Mouse (Mus musculus) lung, postnatal 10 days (tissue): ENCODE results near the gene Slc30a7.

Experiments used
- DNase-seq: peaks from one replicate; pipeline ENCODE4 v3.0.0; 2021

The Slc30a7 gene

GRCm38 (mm10) chr3:116006978-116007940, at the start of gene Slc30a7, which contains the start of gene Extl2:
TSS of gene Slc30a7 (minus strand) at chr3:116007406.
TSS of gene Extl2 (plus strand) at chr3:116007462.
- DNase-seq = peak; percentile 87

DNA sequence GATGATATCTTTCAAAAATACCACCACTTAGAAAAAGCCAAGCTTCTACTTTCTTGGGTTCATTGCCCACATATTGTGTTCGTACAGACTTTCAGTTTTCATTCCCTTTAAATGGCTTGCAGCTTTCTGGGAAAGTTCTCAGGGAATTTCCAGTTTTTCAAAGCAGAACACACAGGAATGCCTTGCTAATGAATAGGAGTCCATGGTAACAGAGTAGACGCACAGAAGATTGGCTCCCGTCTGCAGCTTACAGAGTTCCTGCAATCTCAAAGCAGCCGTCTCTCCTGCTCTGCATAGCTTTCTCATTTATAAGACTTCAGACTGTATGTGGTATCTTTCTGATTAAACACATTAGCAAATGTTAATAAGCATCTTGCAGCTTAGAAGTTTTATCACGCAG, 39.8 kb upstream of the Slc30a7 start:
- DNase-seq = no peak

DNA sequence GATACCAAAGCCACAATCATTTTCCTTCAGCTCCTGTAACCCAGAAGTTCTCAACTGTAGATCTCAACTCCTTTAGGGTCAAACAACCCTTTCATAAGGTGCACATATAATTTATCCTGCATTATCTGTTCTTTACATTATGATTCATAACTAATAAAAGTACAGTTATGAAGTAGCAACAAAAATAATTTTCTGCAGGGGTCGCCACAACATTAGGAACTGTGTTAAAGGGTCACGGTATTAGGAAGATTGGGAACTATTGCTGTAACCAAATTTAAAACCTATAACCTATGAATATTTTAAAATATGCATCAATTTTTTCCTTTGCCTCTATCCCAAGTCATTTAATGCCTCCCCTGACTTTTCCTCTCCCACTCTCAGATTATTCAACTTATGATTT, 38.8 kb upstream of the Slc30a7 start:
- DNase-seq = no peak

DNA sequence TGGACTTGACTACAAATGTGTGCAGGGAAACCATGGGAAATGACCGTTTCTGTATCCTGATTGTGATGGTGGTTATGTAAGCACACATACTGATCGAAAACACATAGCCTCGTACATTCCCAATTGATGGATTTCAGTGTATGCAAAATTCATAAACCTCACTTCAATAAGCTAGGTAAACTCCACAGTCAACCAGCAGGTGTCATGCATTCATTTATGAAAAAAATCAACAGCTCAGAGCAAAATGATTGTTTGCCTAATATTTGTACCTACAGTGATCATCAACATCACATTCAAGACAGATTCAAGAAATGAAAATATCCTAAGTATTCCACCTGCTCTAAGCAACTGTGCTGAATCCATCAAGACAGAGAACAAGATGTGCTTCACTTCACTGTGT, 33.6 kb upstream of the Slc30a7 start:
- DNase-seq = no peak

GRCm38 (mm10) chr3:116033871-116034222, 26.6 kb upstream of the Slc30a7 start:
- peak; percentile 56 for DNase-seq

DNA sequence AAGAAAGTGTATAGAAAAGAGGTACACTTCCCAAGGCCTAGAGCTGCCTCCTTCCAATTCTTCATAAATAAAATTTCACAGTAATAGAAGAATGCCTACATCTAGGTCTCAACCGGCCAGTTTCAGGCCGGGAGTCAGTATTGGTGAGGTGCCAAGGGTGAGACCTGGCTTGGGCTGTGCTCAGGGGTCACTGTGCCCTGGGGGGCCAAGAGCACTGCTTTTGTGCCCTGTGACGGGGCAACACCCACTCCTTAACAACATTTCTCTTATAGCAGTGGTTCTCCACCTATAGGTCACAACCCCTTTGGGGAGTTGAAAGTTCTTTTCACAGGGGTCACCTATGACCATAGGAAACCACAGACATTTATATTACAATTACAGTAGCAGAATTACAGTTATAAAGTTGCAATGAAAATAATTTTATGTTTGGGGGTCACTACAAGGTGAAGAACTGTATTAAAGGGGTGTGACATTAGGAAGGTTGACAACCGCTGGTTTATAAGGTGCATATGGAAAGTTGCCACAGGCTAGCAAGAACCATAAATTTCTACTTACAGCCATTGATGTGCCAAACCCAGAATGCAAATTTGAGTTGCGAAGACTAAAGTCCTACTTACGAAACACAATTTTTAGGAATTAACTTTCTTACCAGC, 26.1 kb upstream of the Slc30a7 start:
- no peak for DNase-seq

- DNase-seq = no peak
Observed at GRCm38 (mm10) chr3:116030152-116030788, 23.1 kb upstream of the Slc30a7 start.

DNA sequence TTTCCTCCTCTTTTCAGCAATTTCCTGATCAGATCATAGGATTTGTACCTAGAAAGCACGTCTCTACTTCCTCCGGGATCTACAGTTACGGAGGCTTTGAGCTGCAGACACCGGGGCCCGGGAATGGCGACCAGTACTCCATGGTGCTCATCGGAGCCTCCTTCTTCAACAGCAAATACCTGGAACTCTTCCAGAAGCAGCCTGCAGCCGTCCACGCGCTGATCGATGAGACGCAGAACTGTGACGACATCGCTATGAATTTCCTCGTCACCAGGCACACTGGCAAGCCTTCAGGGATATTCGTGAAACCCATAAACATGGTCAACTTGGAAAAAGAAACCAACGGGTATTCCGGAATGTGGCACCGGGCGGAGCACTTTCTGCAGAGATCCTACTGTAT, 19.8 kb upstream of the Slc30a7 start:
- no peak for DNase-seq

- no peak for DNase-seq
Observed at GRCm38 (mm10) chr3:116025701-116026100, 18.5 kb upstream of the Slc30a7 start.

GRCm38 (mm10) chr3:116024669-116025068, 17.5 kb upstream of the Slc30a7 start:
- DNase-seq = no peak

DNA sequence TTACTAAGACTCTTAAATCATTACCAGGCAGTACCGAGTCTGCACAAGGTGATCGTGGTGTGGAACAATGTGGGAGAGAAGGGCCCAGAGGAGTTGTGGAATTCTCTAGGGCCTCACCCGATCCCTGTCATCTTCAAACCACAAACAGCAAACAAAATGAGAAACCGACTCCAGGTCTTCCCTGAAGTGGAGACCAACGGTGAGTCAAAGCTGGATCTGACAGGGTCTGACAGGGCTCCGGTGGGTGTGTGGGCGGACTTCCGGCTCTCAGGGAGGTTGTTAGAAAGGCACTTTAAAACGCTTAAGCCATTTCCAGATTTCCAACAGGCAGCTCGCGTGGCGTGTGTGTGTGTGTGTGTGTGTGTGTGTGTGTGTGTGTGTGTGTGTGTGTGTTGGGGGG, 17.0 kb upstream of the Slc30a7 start:
- DNase-seq = no peak

DNA sequence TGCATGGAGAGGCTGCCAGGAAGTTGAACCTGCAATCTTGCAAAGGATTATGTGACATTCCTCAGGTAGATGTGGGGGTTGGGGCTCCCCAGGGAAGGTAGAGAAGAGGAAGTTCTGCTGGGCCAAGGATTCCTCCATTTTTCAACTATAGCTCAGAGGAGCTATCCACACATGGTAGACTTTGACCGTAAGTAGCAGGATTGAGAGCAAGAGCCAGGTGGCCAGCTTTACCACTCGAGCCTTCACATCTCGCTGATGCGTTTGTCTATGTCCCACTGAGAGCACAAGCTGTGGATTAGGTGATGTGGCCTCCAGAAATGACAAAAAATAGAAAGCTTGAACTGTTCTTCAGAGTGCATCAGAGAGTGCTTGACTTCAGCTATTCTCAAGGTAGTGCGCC, 11.9 kb upstream of the Slc30a7 start:
- DNase-seq = no peak

DNA sequence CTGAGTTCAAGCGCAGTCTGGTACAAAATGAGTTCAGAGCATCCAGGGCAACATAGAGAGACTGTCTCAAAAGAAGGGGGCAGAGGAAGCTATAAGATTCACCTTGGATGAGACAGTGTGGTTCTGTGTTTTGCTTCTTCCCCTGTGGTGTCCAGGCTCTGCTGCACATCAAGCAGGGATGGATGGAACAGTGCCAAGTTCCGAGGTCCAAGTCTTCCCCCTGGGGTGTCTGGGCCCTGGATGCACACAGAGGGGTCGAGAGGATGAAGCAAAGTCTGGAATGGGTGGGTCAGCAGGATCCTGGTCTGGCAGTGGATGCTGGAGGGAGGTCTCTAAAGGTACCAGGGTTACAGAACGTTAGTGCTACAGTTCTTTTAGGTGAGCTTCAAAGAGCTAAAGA, 11.4 kb upstream of the Slc30a7 start:
- DNase-seq = peak; percentile 8

DNA sequence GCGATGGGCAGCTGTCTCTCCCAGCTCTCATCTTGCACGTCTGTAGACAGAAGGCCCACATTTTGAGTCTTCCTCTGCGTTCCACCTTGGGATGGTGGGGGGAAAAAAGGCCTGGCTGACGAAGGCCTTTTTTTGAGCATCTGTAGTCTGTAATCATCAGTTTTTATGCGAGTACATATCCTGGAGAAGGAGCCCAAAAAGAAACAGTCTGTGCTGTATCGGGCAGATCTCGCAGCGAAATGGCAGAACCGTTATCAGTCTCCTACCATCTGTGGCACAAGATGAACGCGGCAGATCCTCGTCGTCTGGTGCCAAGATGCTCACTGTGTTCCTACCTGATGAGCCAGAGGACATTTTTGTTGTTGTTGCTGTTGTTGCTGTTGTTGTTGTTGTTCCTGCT, 8.9 kb upstream of the Slc30a7 start:
- DNase-seq = no peak

- DNase-seq = no peak
Observed at GRCm38 (mm10) chr3:116014901-116015300, 7.7 kb upstream of the Slc30a7 start.

DNA sequence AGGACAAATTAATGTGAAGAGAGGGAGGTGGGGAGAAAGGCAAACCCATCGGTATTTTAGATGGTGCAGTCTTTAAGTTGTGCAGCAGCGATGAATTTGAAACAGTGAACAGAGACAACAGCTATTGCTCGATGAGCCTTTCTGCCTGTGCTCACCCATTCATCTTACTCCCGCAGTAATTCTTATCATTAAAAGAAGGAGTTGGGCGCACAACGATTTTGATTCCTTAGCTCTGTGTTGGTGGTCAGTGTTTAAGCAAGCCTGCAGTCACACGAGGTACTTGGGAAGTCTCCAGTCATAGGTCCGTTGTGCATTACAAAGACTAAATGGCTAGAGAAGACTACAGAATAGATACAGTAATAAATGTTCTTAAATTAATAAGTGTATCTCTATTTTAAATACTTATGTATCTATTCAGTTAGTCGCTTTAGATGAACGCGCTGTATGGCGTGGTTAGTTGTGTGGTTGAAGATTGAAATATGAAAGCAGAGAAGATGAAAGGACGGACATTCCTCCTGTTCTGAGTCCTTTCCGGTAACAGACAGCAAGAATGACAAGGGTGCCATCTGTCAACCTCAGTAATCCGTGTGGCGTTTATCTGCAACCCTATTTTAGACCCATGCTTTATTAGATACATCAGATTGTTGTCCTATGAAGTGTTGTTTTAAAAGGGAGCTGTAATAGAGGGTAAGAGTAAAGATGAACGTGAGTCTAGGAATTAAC, 2.6 kb upstream of the Slc30a7 start:
- no peak for DNase-seq

DNA sequence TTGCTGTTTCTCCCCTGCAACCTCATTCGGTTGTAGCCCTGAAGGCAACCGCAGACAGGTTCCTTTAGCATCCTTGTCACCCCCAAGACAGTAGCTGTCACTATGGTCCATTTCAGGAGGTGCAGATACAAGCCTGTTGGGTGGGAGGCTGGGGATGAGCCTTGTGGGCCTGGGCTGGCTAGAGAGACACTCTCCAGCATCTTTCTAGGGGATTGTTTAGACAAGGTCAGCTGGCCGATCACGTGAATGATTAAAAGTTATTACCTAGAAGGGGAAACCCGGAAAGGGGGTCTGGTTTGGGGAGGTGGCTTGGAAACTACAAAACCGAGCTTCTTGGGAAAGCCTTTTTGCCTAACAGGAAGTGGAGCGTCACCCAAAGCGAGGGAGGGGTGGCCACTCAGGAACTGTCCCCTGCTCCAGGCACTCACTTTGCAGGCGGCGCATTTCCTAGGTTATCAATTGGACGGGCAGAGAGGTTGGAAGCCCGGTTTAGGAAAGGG, 785 bp upstream of the Slc30a7 start:
- DNase-seq = peak; percentile 87

GRCm38 (mm10) chr3:116006284-116006977, 775 bp downstream of the Slc30a7 start:
- DNase-seq = peak; percentile 24

- DNase-seq = no peak
Observed at GRCm38 (mm10) chr3:115996929-115997328, 10.3 kb downstream of the Slc30a7 start.

GRCm38 (mm10) chr3:115993025-115993424, 14.2 kb downstream of the Slc30a7 start:
- DNase-seq = no peak

- no peak for DNase-seq
Observed at GRCm38 (mm10) chr3:115992588-115992987, 14.6 kb downstream of the Slc30a7 start.

GRCm38 (mm10) chr3:115992103-115992502, 15.1 kb downstream of the Slc30a7 start:
- peak; percentile 9 for DNase-seq
